Mouse (Mus musculus) adipocyte (in vitro differentiated cells): ENCODE results near the gene Zfp385a.

Experiments
- DNase-seq: peaks from one replicate; pipeline ENCODE4 v3.0.0-alpha.2; 2016; ENCODE audit warnings: low spot score

Gene Zfp385a

DNA sequence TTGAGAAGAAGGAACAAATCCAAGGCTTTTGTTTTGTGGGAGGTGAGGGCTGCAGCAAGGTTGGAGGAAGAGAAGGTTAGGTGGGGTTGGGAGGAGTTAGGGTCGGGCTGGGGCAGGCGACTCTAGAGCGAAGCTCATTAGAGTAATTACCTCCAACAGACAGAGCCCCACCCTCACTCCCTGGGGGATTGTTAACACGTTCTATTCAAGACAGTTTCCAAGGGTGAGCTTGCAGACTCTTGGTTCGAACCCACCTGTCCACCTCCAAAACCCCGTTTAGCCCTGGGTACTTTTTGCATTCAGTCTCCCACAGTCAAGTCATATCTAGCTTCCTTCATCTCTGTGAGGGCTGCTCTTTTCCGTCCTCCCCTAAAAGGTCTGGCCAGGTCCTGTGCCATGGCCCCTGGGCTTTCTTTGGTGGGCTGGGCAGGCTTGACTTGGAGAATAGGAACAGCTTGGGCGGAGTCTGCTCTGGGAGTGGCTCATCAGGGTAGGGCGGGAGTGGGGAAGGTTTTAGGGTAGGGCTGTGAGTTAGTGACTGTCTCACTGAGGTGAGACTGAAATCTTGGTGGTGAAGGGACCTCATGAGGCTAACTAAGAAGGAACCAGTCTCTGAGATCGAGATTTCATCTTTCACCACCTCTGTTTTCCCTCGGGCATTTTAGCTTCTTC is 2.8 kb downstream of the Zfp385a start:
- DNase-seq: no peak

DNA sequence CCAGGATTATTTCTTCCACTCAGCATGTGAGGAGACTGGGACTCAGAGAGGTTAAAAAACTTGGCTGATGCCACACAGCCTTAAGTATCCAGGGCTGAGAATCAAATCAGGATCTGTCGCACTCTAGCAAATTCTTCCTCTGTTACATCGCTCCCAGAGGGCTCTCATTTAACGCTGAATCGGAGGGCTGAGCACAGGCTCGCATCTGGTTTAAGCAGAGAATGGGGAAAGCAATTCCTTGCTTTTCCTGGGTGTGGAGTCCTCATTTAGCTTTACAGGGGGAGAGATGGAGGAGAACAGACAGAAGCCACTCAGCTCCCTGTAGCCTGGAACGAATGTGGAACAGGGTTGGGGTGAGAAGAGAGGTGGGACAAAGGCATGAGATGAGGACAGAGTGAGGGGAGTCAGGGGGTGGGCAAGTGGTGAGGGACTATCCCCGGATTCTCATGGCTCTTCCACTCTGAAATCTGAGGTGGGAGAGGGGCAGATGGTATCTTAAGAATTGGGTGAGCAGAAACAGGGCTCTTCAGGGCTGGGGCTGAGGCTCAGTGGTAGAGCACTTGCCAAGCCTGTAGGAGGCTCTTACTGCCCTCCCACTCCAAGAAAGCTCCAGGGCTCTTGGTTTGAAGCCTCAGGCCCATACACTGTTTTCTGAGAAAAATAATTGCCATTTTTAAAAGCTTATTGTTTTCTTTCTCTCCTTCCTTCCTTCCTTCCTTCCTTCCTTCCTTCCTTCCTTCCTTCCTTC is 4.2 kb downstream of the Zfp385a start:
- DNase-seq: no peak

DNA sequence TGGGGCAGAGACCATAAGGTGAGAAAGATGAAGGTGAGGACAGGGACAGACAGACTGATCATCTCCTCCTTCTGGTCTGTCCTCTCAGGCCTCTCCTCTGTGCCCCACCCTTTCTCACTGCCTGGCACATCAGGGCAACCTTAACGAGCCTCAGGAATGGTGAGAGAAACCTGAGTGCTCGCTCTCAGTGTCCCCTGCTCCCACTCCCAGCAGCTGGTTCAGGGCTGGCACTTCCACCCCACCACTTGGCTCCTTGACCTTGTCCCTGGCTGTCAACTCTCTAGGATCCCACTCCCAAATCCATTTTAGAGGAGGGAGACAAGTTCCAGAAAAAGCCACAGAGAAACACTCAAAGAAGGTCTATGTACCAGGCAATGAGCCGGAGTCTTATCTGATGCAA is 4.9 kb downstream of the Zfp385a start:
- DNase-seq: no peak

DNA sequence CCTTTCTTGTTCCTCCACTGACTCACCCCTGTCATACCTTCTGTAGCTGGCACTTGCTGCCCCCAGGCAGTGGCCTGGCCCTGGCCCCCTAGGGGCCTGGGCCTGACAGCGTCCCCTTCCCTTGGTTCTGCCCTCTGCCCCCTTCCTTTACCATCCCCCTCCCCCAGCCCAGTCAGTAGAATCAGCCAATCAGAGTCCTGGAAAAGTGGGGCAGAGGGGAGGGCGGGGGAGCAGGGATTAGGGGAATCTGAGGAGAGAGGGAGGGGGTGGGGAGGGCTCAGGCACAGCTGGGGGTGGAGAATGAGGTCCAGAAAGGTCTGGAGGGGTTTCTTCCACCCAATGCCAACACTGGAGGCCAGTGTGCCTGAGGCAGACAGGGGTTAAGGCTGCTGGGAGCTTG is 5.7 kb downstream of the Zfp385a start:
- DNase-seq: no peak

DNA sequence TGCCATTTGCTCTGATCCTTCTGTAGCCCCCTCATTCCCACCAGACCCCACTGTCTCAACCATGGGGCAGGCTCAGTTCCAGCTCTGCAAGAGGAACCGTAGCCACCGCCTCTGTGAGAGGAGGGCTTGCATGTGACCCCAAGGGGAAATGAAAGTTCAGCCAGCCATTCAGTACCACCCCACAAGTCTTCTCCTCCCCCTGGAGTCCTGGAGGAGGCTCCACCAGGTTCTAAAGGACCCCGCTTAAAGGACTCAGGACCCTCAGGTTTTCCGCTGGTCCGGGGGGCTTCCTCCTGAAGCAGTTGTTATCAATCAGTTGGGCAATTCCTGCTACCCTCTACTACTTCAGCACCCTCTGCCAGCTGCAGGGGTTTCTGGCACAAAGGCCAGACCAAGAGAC is 6.2 kb downstream of the Zfp385a start:
- DNase-seq: no peak

DNA sequence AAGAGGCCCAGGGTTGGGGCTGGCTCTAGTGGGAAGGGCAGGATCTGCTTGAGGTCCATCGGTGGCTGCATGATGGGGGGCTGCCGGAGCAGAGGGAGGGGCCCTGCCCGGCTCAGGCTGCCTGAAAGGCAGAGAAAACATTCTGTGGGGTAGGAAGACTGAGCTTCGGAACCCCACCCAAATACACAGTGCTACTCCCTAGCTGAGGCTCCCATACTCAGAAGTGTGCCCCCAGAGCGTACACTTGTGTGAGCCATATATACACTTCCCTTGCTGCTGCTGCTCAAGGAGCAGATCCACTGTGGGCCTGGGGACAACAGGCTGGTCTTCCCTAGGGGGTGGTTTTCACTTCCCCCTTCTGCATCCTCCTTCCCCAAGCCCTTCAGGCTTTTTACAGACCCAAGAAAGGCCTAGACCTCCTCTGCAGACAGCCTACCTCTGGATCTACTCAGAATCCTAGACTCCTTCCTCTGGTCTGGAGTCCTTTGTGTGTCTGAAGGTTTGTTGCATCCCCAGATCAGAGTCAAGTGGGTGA is 6.7 kb downstream of the Zfp385a start:
- DNase-seq: no peak

DNA sequence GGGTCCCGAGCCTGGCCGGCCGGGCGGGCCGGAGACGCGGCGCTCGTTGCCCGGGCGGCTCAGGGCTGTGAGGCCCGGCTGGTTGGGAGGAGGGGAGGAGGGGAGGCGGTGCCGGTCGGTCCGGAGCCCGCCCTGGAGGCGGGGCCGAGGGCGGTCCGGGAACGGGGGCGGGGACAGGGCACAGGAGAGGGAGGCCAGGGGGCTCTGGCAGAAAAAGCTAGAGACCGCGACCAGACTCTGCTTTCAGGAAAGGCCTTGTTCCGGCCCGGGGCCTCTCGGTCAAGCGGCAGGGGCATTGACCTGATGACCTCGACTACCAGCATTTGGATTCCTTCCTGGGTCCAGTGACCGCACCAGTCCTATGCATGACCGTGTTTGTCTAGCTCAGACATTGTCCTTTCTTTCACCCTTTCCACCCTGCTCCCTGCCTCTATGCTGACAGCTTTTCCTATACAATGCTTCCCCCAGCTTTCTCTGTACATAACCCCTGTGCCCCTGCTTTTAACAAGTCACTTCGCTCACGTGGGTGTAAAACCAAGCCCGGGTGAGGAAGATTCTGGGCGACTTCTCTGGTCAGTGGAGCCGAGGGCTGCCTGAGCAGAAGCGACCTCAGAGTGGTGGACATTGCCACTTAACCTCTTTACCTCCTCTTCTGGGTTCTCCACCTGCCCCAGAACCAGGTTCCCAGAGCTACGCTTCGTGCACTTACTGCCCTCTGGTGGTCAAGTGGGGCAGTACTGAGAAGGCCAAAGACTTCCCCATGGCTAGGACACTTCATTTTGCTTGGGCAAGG is 16.2 kb downstream of the Zfp385a start:
- DNase-seq: peak; percentile 90

DNA sequence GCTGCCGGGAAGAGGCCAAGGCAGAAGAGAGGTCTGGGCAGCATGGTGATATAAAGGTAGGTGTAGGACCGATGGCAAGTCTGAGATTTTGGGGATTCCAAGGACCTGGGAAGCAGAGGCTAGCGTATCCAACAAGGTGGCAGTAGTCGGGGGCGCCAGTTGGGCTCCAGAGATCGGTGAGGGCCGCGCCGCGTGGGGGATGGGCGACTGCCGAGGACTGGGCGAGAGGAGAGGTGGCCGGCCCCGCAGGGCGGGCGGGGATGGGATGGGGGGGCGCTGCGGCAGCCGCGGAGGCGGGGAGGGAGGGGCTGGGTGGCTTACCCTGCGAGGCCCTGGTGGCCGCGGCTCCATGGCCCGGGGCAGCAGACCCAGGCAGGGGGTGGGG is 16.8 kb downstream of the Zfp385a start:
- no peak for DNase-seq

DNA sequence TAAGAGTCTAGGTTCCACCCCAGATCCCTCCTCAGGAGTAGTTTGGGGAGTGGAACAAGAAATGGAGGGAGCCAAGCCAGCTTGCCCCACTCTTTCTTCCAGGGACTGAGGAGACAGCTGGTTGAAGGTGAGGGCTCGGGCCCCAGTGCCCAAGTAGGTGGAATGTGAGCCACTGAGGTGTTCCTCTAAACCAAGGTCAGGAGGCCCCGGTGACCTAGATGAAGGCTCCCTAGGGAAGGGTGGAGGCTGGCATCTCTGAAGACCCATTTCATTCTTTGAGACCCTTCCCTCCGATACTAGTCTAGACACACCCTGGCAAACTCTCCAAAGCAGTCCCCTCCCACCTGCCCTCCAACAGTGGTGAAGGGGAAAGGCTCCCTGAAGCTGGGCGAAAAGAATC is 17.5 kb downstream of the Zfp385a start:
- no peak for DNase-seq

DNA sequence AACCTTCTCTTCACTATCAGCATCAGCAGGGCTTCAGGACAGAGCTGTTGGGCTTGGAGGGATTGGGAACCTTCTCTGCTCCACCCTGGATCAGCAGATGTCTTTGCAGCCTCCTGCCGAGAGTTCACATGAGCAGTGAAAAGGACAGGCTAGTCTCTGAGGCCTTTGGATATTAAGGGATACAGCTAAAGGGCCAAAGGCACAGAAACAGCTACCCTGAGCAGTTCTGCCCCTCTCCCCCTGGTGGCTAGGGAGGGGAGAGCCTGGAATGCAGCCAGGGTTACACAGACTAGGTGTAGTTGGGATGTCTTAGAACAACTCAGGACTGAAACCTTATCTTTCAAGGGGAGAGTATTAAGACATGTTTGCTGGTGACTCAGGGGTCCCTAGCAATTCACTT is 18.8 kb downstream of the Zfp385a start:
- DNase-seq: peak; percentile 64

DNA sequence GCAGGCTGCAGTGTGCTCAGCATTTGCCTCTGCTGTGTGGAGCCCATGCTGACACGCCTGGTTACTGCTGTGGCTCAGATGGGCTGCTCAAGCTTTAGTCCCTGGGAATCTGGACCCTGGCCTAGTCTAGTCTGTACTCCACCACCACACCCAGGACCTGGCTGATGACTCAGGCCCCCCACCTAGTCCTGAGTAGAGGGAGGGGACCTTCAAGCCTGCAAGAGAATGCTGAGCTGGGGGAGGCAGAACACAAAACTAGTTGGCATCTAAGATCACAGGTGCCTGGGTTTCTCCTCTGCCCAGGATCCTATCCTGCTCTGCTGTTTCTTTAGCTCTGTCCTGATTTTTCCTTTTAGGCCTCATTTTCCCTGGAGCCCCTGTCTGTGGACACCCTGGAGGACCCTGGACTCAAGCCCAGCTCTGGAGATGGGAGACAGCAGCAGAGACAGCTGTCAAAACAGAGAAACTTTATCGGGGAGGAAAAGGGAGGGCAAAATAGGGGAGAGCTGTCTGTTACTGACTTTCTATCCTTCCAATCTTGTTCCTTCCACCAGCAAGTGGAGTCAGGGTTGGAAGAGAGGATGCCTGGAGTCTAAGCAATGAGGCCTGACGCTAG is 21.6 kb downstream of the Zfp385a start:
- DNase-seq: no peak

DNA sequence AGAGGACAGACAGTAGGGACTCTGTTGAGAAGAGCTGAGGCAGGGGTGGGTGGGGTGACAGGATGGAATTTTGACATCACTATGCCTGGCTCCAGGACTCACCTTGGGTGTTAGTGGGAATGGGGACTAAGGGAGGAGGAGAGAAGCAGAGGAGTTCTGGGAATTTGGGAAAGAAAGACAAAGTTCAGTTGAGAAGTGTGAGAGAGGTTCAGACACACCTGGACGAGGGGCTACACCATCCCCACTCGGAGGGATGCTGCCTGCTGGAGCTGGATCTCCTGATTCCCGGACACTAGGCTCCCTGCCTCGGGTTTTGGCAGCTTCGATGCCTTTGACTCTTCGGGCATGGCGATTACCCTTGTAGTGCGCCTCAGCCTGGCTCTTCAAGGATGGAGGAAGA is 22.2 kb downstream of the Zfp385a start:
- no peak for DNase-seq

DNA sequence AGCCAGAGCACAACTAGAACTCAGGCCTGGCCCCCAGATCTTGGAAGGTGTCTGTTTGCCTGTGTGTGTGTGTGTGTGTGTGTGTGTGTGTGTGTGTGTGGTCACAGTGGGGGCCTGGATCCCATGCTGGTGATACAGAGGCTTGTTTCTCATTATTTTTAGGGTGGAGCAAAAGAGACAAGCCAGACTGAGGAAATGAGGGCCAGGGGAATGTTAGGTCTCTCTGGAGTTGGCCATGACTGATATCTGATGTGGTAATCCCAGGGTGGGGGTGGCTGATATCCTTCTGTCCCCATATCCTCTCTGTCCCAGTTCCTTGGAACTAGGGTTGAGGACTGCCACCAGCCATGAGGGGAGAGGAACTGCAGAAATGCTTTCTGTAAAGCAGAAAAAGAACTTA is 22.8 kb downstream of the Zfp385a start:
- DNase-seq: no peak

DNA sequence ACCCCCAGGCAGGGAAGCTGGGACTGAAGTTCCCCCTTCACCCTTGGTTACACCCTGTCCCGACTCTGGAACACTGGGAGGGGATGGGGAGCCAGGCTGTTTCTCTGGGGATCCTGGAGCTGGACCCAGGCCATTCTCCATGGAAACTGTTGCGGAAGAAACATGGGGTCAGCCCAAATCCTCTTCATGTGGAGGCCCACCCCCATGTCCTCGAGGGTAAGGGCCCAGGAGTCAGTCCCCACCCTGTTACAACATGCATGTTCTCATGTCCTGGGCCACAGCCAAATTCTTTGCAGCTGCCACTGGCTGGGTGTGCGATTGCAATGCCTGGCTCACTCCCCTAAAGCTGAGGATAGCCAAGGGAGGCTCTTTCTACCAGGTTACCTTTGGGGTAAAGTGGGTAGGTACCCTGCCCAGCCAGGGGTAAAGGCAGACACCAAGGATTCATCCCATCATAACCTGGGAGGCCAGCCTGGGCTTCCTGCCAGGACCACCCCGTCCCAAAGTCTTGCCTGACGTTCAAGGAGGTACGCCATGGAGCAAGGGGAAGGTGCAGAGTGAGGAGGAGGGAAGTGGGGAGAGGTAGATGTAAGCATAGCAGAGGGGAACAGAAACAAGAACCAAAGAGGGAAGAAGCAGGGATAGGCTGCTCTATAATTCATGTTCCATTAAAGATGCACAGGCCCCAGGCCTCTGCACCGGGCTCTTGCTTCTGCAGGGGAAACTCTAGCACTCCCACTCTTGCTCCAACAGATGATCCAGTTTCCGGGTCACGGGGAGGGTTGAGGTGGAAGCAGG is 23.7 kb downstream of the Zfp385a start:
- no peak for DNase-seq

DNA sequence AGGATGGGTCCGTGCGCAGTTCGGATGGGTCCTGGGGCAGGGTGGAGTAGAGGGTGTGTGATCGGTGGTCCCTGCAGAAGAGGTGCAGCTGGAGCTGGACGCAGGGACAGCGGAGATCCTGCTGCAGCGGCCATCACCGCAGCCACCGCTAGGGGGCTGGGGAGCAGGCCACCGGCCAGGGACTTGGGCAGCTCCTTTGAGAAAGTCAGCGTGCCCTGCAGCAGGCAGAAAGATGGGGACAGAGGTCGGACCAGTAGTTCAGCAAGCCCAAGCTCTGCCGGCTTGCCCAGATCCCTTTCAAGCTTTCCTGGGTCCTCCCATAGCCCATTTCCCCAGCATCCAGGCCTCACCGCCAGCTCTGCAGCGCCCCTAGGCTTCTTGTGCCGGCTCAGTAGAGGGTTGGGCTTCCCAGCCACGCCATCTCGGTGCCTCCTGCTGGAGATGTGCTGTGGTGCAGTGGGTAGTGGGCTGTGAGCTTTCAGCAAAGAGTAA is 24.8 kb downstream of the Zfp385a start:
- no peak for DNase-seq

DNA sequence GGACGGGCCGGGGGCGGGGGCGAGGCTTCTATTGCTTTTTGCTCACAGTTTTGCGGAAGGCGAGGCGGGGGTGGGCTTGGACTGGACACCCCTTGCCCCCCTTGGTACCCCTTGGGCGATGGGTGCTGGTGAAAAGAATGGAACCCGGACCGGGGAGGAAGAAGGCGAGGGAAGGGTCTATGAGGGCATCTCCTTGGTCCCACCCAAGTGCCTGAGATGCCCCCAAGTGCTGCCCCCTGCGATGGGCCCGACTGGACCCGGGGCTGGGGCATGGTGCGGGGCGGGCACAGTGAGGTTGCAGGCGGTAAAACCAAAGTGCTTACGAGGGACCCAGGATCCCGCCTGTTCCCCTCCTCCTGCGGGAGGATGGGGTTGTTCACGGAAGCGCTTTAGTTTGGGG is 25.7 kb downstream of the Zfp385a start:
- DNase-seq: no peak

DNA sequence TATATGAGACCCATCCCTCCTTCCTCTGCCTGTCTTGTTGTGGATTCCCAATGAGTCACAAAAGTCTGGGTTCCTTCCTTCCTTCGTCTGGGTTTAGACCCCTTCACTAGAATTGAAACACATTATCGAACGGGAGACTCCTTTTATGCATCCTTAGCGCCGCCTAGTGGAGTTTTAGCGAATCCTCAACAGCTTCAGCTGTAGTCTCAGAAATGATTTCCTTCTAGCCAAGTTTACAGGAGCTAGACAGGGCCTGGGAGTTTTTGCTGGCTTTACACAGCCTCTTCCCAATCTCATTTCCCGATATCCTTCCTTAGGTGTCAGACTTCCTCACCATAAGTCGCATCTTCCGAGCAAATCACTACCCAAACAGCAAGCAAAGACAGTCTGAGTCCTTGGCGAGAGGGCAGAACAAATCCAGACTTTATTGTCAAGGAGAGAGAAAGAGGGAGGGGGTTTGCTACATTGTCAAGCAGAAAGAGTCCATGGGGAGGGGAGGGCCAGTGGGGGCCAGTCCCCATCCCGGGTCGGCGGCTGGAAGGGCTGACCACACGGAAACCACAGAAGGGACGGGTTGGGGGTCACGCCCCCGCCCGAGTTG is 26.3 kb downstream of the Zfp385a start:
- peak; percentile 89 for DNase-seq

DNA sequence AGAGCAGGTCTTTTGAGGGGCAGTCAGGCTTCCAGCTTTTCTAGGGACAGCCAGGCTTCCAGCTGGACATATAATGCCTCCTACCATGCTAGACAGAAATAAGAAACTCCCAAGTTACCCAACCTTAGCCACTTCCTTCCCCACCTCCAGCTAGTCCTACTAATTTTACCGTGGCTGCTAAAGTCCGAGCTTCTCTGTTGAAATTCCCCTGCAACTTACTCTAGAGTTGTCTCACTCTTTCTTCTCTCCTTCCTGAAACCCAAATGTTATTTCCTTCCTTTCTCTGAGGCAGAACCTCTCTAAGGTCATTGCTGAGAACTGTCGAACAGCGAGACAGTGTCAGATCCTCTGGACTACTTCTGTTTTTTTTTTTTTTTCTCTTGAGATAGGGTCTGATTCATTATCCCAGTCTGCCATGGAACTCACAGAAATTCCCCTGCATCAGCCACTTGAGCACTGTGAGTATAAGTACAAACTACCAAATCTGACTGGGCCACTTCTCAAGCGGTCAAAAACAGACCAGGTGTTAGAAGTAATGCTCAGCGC is 29.5 kb downstream of the Zfp385a start, which contains the start of gene Gpr84:
Gene Gpr84, minus strand, starts transcription at position 248 of the 546 bp plus-strand sequence.
- no peak for DNase-seq

DNA sequence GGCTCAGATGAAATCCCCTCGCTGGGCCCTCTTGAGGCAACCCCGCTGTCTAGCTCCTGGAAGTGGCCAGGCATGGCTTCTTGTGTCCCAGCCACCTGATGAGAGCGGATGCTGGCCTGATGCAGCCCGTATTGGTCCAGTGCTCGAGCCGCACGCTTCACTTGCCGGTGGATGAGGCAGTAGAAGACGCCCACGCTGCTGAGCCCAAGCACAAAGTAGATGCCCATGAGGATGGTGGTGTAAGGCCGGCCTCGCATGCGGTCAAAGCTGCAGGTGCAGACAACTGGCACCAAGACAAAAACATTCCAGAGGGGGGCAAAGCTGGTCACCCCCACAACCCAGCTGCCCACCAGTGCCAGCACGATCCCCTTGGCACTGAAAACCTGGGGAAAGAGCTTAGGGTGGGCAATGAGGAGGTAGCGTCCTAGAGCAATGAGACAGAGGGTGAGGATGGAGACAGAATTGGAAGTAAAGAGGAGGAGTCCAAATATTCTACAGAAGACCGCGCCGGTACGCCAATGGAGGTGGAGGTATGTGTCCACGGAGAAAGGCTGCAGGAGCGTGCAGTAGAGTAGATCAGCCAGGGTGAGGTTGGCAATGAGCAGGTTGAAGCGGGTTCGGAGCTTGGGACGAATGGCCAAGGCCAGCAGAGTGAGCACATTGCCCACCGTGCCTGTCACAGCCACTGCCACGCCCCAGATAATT is 30.9 kb downstream of the Zfp385a start:
- no peak for DNase-seq
